Mouse (Mus musculus) hindbrain, postnatal 0 days (tissue): ENCODE measurements around the gene Anp32a. TPM values are rescaled to one million over a fixed set of nuclear protein-coding genes. Genes with fewer than 3 reads are reported as not detected.

Experiments used
- ATAC-seq: fragments of 200-750 bp; cut with Nextera tagmentation; 2 replicates; pipeline ENCODE4 v1.8.0; 2017; ENCODE audit warnings: mild to moderate bottlenecking, moderate TSS enrichment, moderate library complexity
- DNase-seq: peaks from one replicate; pipeline ENCODE4 v3.0.0-alpha.2; 2015; ENCODE audit warnings: low spot score
- H3K27ac ChIP-seq: fragments of 300-500 bp; sonication (generic); 2 replicates; pipeline ENCODE4 v1.5.1; 2014; ENCODE audit warnings: mild to moderate bottlenecking
- H3K27me3 ChIP-seq: fragments of 300-500 bp; sonication (generic); 2 replicates; pipeline ENCODE4 v1.6.1; 2014; ENCODE audit warnings: low read length, mixed read lengths; ENCODE audit not compliant: insufficient read depth
- H3K36me3 ChIP-seq: fragments of 300-500 bp; sonication (generic); 2 replicates; pipeline ENCODE4 v1.6.1; 2014; ENCODE audit warnings: low read length, mixed read lengths; ENCODE audit not compliant: insufficient read depth
- H3K4me1 ChIP-seq: fragments of 300-500 bp; sonication (generic); 2 replicates; pipeline ENCODE4 v1.6.1; 2014; ENCODE audit warnings: antibody characterized with exemption, low read length, mixed read lengths; ENCODE audit not compliant: insufficient read depth
- H3K4me2 ChIP-seq: fragments of 300-500 bp; sonication (generic); 2 replicates; pipeline ENCODE4 v1.6.1; 2014; ENCODE audit warnings: low read depth, mild to moderate bottlenecking, low read length, moderate library complexity, mixed read lengths
- H3K4me3 ChIP-seq: fragments of 300-500 bp; sonication (generic); 2 replicates; pipeline ENCODE4 v1.5.1; 2014; ENCODE audit warnings: low read length
- H3K9ac ChIP-seq: fragments of 300-500 bp; sonication (generic); replicated peaks from 2 replicates; pipeline ENCODE4 v1.6.1; 2014; ENCODE audit warnings: mild to moderate bottlenecking, low read length, moderate library complexity, mixed read lengths
- H3K9me3 ChIP-seq: fragments of 300-500 bp; sonication (generic); 2 replicates; pipeline ENCODE4 v1.6.1; 2016; ENCODE audit warnings: low read length, mixed read lengths
- CTCF ChIP-seq: IDR thresholded peaks from 2 replicates; pipeline ENCODE4 v1.5.1; 2016; ENCODE audit warnings: antibody characterized with exemption, control low read depth, low read depth
- WGBS: fragments of 180-500 bp; shearing (Covaris S2); extraction: QIAGEN DNeasy Blood & Tissue Kit; methylation state at CpG from one replicate; pipeline ENCODE4 v1.1.7; 2014; 5-methylcytosine and 5-hydroxymethylcytosine counted together
- polyA plus RNA-seq: library from polyadenylated mRNA; unstranded; fragments of >200 nt; fragmentation: Nextera tagmentation; extraction: Ambion mirVana; gene quantifications from 2 replicates; pipeline ENCODE4 v1.2.1, GENCODE M21; 2015
- total RNA-seq: library from RNA; depleted of rRNA; stranded (reverse); fragments of >200 nt; gene quantifications from 2 replicates; pipeline ENCODE4 v1.2.3, GENCODE M21; 2014

Gene Anp32a
- total and polyA plus RNA-seq, 2 experiments from 2014 or later = 50.7 to 112 TPM

- Histone ChIP-seq H3K27me3 (no peaks in the 10 kb centered on the region), H3K4me3 (no peak overlapping the region), H3K9ac (no peak overlapping the region), H3K4me1 (no peaks in the 10 kb centered on the region), H3K27ac (no peak overlapping the region), H3K4me2 (no peak overlapping the region), H3K36me3 (no peaks in the 10 kb centered on the region), H3K9me3 (no peaks in the 10 kb centered on the region)
- DNase-seq (no peak), ATAC-seq (no peak)
- 92% methylated on average over 6 of the region's 6 CpGs for WGBS
- no peak for TF ChIP-seq CTCF
Measured at GRCm38 (mm10) chr9:62385062-62385461, 44.0 kb downstream of the Anp32a start.

- Histone ChIP-seq H3K36me3 (no peaks in the 10 kb centered on the region), H3K9ac (no peak overlapping the region), H3K4me1 (no peaks in the 10 kb centered on the region), H3K27ac (no peak overlapping the region), H3K27me3 (no peaks in the 10 kb centered on the region), H3K4me3 (no peak overlapping the region), H3K9me3 (no peaks in the 10 kb centered on the region), H3K4me2 (no peak overlapping the region)
- DNase-seq (no peak), ATAC-seq (no peak)
- 78% methylated on average over 4 of the region's 4 CpGs for WGBS
- no peak for TF ChIP-seq CTCF
Measured at GRCm38 (mm10) chr9:62385727-62386518, 44.8 kb downstream of the Anp32a start.

GRCm38 (mm10) chr9:62389735-62390134 lies 48.6 kb downstream of the Anp32a start:
- Histone ChIP-seq H3K4me2 (no peak overlapping the region), H3K9ac (no peak overlapping the region), H3K36me3 (no peaks in the 10 kb centered on the region), H3K4me1 (no peaks in the 10 kb centered on the region), H3K4me3 (no peak overlapping the region), H3K27ac (no peak overlapping the region), H3K27me3 (no peaks in the 10 kb centered on the region), H3K9me3 (no peaks in the 10 kb centered on the region)
- ATAC-seq (no peak), DNase-seq (no peak)
- WGBS = 68% methylated on average over 9 of the region's 9 CpGs
- TF ChIP-seq CTCF = no peak

- no peak for DNase-seq
- H3K36me3 ChIP-seq = no peaks in the 10 kb centered on the region
- H3K9me3 ChIP-seq = no peaks in the 10 kb centered on the region
- H3K4me2 ChIP-seq = no peak overlapping the region
- no peak for TF ChIP-seq CTCF
- no peak overlapping the region for H3K27ac ChIP-seq
- no peak overlapping the region for H3K9ac ChIP-seq
- ATAC-seq = no peak
- H3K27me3 ChIP-seq = no peaks in the 10 kb centered on the region
- WGBS = 60% methylated on average over 2 of the region's 2 CpGs
- no peaks in the 10 kb centered on the region for H3K4me1 ChIP-seq
- H3K4me3 ChIP-seq = no peak overlapping the region
Measured at GRCm38 (mm10) chr9:62393531-62393930, 52.4 kb downstream of the Anp32a start.

GRCm38 (mm10) chr9:62394163-62394562 lies 53.1 kb downstream of the Anp32a start:
- no peaks in the 10 kb centered on the region for H3K9me3 ChIP-seq
- no peak overlapping the region for H3K4me2 ChIP-seq
- DNase-seq (no peak), ATAC-seq (no peak)
- 58% methylated on average over 2 of the region's 2 CpGs for WGBS
- no peaks in the 10 kb centered on the region for H3K4me1 ChIP-seq
- no peak for TF ChIP-seq CTCF
- H3K4me3 ChIP-seq = no peak overlapping the region
- no peak overlapping the region for H3K9ac ChIP-seq
- H3K27me3 ChIP-seq = no peaks in the 10 kb centered on the region
- no peak overlapping the region for H3K27ac ChIP-seq
- no peaks in the 10 kb centered on the region for H3K36me3 ChIP-seq

GRCm38 (mm10) chr9:62400531-62401170 lies 59.6 kb downstream of the Anp32a start:
- ATAC-seq = no peak
- H3K4me1 ChIP-seq = no peaks in the 10 kb centered on the region
- DNase-seq = no peak
- no peak overlapping the region for H3K27ac ChIP-seq
- no peaks in the 10 kb centered on the region for H3K9me3 ChIP-seq
- H3K4me3 ChIP-seq = no peak overlapping the region
- H3K4me2 ChIP-seq = no peak overlapping the region
- 70% methylated on average over 11 of the region's 11 CpGs for WGBS
- no peak overlapping the region for H3K9ac ChIP-seq
- H3K27me3 ChIP-seq = no peaks in the 10 kb centered on the region
- TF ChIP-seq CTCF = no peak
- no peaks in the 10 kb centered on the region for H3K36me3 ChIP-seq

- no peak for TF ChIP-seq CTCF
- DNase-seq (no peak), ATAC-seq (no peak)
- Histone ChIP-seq H3K4me3 (no peak overlapping the region), H3K27ac (no peak overlapping the region), H3K4me1 (no peaks in the 10 kb centered on the region), H3K4me2 (no peak overlapping the region), H3K27me3 (no peaks in the 10 kb centered on the region), H3K9ac (no peak overlapping the region), H3K36me3 (no peaks in the 10 kb centered on the region), H3K9me3 (no peaks in the 10 kb centered on the region)
- WGBS = 71% methylated on average over 1 of the region's 1 CpGs
Measured at GRCm38 (mm10) chr9:62401589-62401988, 60.5 kb downstream of the Anp32a start.
